Mouse (Mus musculus) embryo, embryonic 9.5 days (tissue): Measurements from ENCODE around the gene Zfp326.
A peak's percentile ranks its signal among the peaks of the same experiment; 100 is the strongest.
"Not testable (repeated sequence)": the region's sequence is repeated elsewhere in the genome, so short reads cannot be mapped to it uniquely, and the experiment has no call there.

Experiments used
- DNase-seq: peaks from one replicate; pipeline ENCODE4 v3.0.0-alpha.2; 2017; ENCODE audit errors: extremely low spot score

The Zfp326 gene

GRCm38 (mm10) chr5:105876068-105876924, at the start of gene Zfp326:
Gene Zfp326 (plus strand): TSS chr5:105876565.
- DNase-seq, result peak; percentile 99

GRCm38 (mm10) chr5:105826916-105827510, 49.4 kb upstream of the Zfp326 start:
- DNase-seq, result no peak

GRCm38 (mm10) chr5:105828050-105828449, 48.3 kb upstream of the Zfp326 start:
- DNase-seq, result no peak

- DNase-seq, result no peak
Observed at GRCm38 (mm10) chr5:105829008-105829586, 47.3 kb upstream of the Zfp326 start.

GRCm38 (mm10) chr5:105832140-105832539, 44.2 kb upstream of the Zfp326 start:
- DNase-seq, result no peak

GRCm38 (mm10) chr5:105833923-105834322, 42.4 kb upstream of the Zfp326 start:
- no peak for DNase-seq

GRCm38 (mm10) chr5:105836006-105836405, 40.4 kb upstream of the Zfp326 start:
- no peak for DNase-seq

GRCm38 (mm10) chr5:105839740-105840310, 36.5 kb upstream of the Zfp326 start:
- DNase-seq, result no peak

GRCm38 (mm10) chr5:105844044-105844753, 32.2 kb upstream of the Zfp326 start:
- DNase-seq, result no peak

- DNase-seq, result no peak
Observed at GRCm38 (mm10) chr5:105845041-105845440, 31.3 kb upstream of the Zfp326 start.

- no peak for DNase-seq
Observed at GRCm38 (mm10) chr5:105847726-105848125, 28.6 kb upstream of the Zfp326 start.

GRCm38 (mm10) chr5:105849222-105849621, 27.1 kb upstream of the Zfp326 start:
- DNase-seq, result no peak

- DNase-seq, result no peak
Observed at GRCm38 (mm10) chr5:105849643-105850042, 26.7 kb upstream of the Zfp326 start.

- no peak for DNase-seq
Observed at GRCm38 (mm10) chr5:105853271-105853670, 23.1 kb upstream of the Zfp326 start.

- no peak for DNase-seq
Observed at GRCm38 (mm10) chr5:105857486-105857885, 18.9 kb upstream of the Zfp326 start.

GRCm38 (mm10) chr5:105858754-105859694, 17.3 kb upstream of the Zfp326 start:
- no peak for DNase-seq

GRCm38 (mm10) chr5:105859716-105860460, 16.5 kb upstream of the Zfp326 start:
- DNase-seq, result peak; percentile 38

- DNase-seq, result no peak
Observed at GRCm38 (mm10) chr5:105860461-105860835, 15.9 kb upstream of the Zfp326 start.

- no peak for DNase-seq
Observed at GRCm38 (mm10) chr5:105861616-105862015, 14.7 kb upstream of the Zfp326 start.

- not testable (repeated sequence) for DNase-seq
Observed at GRCm38 (mm10) chr5:105865110-105865628, 11.2 kb upstream of the Zfp326 start.
